Mouse (Mus musculus) bone marrow macrophage, adult 2 months (primary cell): ENCODE measurements around the gene Elp6.

Experiments
- CTCF ChIP-seq: IDR thresholded peaks from 2 replicates; pipeline ENCODE4 v1.5.1; 2012; ENCODE audit warnings: low read depth, mild to moderate bottlenecking, low read length, moderate library complexity
- POLR2A ChIP-seq: IDR thresholded peaks from 2 replicates; pipeline ENCODE4 v1.6.1; 2012; ENCODE audit warnings: mild to moderate bottlenecking, low read depth, low read length, borderline replicate concordance

GRCm38 (mm10) chr9:110343805-110344204 lies 38.8 kb downstream of the Elp6 start:
- TF ChIP-seq POLR2A, result no peak
- TF ChIP-seq CTCF, result no peak
